Mouse (Mus musculus) heart, embryonic 16.5 days (tissue): ENCODE results near the gene Sgsm3. TPM values are rescaled to one million over a fixed set of nuclear protein-coding genes. Genes with fewer than 3 reads are reported as not detected.

ENCODE experiments used
- ATAC-seq: fragments of 200-750 bp; cut with Nextera tagmentation; replicated peaks from 2 replicates; pipeline ENCODE4 v1.8.0; 2017; ENCODE audit warnings: moderate number of reproducible peaks; ENCODE audit not compliant: insufficient read depth, low FRiP score; ENCODE audit errors: extremely low read depth
- H3K27ac ChIP-seq: fragments of 300-500 bp; sonication (generic); 2 replicates; pipeline ENCODE4 v1.5.1; 2014; ENCODE audit warnings: mild to moderate bottlenecking, low read length, control low read depth, moderate library complexity
- H3K27me3 ChIP-seq: fragments of 300-500 bp; sonication (generic); 2 replicates; pipeline ENCODE4 v1.6.1; 2014; ENCODE audit warnings: low read length, mixed read lengths; ENCODE audit not compliant: control insufficient read depth, insufficient read depth
- H3K36me3 ChIP-seq: fragments of 300-500 bp; sonication (generic); 2 replicates; pipeline ENCODE4 v1.6.1; 2014; ENCODE audit not compliant: control insufficient read depth, insufficient read depth
- H3K4me1 ChIP-seq: fragments of 300-500 bp; sonication (generic); 2 replicates; pipeline ENCODE4 v1.6.1; 2014; ENCODE audit warnings: low read length, mixed read lengths; ENCODE audit not compliant: control insufficient read depth, insufficient read depth
- H3K4me2 ChIP-seq: fragments of 300-500 bp; sonication (generic); 2 replicates; pipeline ENCODE4 v1.6.1; 2014; ENCODE audit warnings: low read depth, mild to moderate bottlenecking, control low read depth, low read length
- H3K4me3 ChIP-seq: fragments of 300-500 bp; sonication (generic); 2 replicates; pipeline ENCODE4 v1.5.1; 2014; ENCODE audit warnings: mild to moderate bottlenecking, control low read depth, low read length
- H3K9ac ChIP-seq: fragments of 300-500 bp; sonication (generic); 2 replicates; pipeline ENCODE4 v1.6.1; 2014; ENCODE audit warnings: low read length, control low read depth
- H3K9me3 ChIP-seq: fragments of 300-500 bp; sonication (generic); replicated peaks from 2 replicates; pipeline ENCODE4 v1.6.1; 2016; ENCODE audit warnings: low read length; ENCODE audit not compliant: control insufficient read depth
- WGBS: fragments of 180-500 bp; shearing (Covaris S2); extraction: QIAGEN DNeasy Blood & Tissue Kit; methylation state at CpG from one replicate; pipeline ENCODE4 v1.1.7; 2014; 5-methylcytosine and 5-hydroxymethylcytosine counted together
- polyA plus RNA-seq: library from polyadenylated mRNA; unstranded; fragments of >200 nt; fragmentation: Nextera tagmentation; extraction: Ambion mirVana; gene quantifications from 2 replicates; pipeline ENCODE4 v1.2.1, GENCODE M21; 2015

The Sgsm3 gene
- polyA plus RNA-seq, 1 experiment from 2014 or later: 15.8 TPM

GRCm38 (mm10) chr15:81010114-81010513, 32.5 kb downstream of the Sgsm3 start:
- no peaks in the 10 kb centered on the region for H3K4me1 ChIP-seq
- no peak for ATAC-seq
- H3K27me3 ChIP-seq: no peaks in the 10 kb centered on the region
- H3K9me3 ChIP-seq: no peaks in the 10 kb centered on the region
- H3K27ac ChIP-seq: no peak overlapping the region
- H3K9ac ChIP-seq: no peak overlapping the region
- H3K4me3 ChIP-seq: no peak overlapping the region
- 77% methylated on average over 7 of the region's 7 CpGs for WGBS
- H3K4me2 ChIP-seq: no peak overlapping the region
- peaks cover 34% of the 10 kb centered on the region for H3K36me3 ChIP-seq

GRCm38 (mm10) chr15:81011523-81011922, 34.0 kb downstream of the Sgsm3 start:
- H3K27me3 ChIP-seq: no peaks in the 10 kb centered on the region
- no peak overlapping the region for H3K27ac ChIP-seq
- no peaks in the 10 kb centered on the region for H3K4me1 ChIP-seq
- H3K4me2 ChIP-seq: no peak overlapping the region
- peaks cover 42% of the 10 kb centered on the region for H3K36me3 ChIP-seq
- no peak overlapping the region for H3K9ac ChIP-seq
- H3K4me3 ChIP-seq: no peak overlapping the region
- 68% methylated on average over 3 of the region's 3 CpGs for WGBS
- no peaks in the 10 kb centered on the region for H3K9me3 ChIP-seq
- no peak for ATAC-seq

GRCm38 (mm10) chr15:81012359-81012758, 34.8 kb downstream of the Sgsm3 start:
- Histone ChIP-seq H3K36me3 (peaks cover 43% of the 10 kb centered on the region), H3K4me3 (no peak overlapping the region), H3K4me1 (no peaks in the 10 kb centered on the region), H3K27me3 (no peaks in the 10 kb centered on the region), H3K9ac (no peak overlapping the region), H3K4me2 (no peak overlapping the region), H3K9me3 (no peaks in the 10 kb centered on the region), H3K27ac (no peak overlapping the region)
- ATAC-seq: no peak
- 83% methylated on average over 4 of the region's 4 CpGs for WGBS

GRCm38 (mm10) chr15:81013186-81013585, 35.6 kb downstream of the Sgsm3 start:
- ATAC-seq: no peak
- no peak overlapping the region for H3K4me3 ChIP-seq
- H3K27ac ChIP-seq: no peak overlapping the region
- WGBS: 85% methylated on average over 7 of the region's 7 CpGs
- H3K9me3 ChIP-seq: no peaks in the 10 kb centered on the region
- no peak overlapping the region for H3K4me2 ChIP-seq
- H3K4me1 ChIP-seq: no peaks in the 10 kb centered on the region
- no peaks in the 10 kb centered on the region for H3K27me3 ChIP-seq
- peaks cover 51% of the 10 kb centered on the region for H3K36me3 ChIP-seq
- H3K9ac ChIP-seq: no peak overlapping the region

- Histone ChIP-seq H3K9me3 (no peaks in the 10 kb centered on the region), H3K27ac (no peak overlapping the region), H3K4me2 (no peak overlapping the region), H3K4me3 (no peak overlapping the region), H3K36me3 (peaks cover 52% of the 10 kb centered on the region), H3K9ac (no peak overlapping the region), H3K4me1 (no peaks in the 10 kb centered on the region), H3K27me3 (no peaks in the 10 kb centered on the region)
- 75% methylated on average over 5 of the region's 5 CpGs for WGBS
- no peak for ATAC-seq
These were observed 37.6 kb downstream of the Sgsm3 start for GRCm38 (mm10) chr15:81015068-81015744.

GRCm38 (mm10) chr15:81016488-81016887, 38.9 kb downstream of the Sgsm3 start:
- 85% methylated on average over 10 of the region's 10 CpGs for WGBS

GRCm38 (mm10) chr15:81017308-81017707, 39.7 kb downstream of the Sgsm3 start:
- H3K36me3 ChIP-seq: peaks cover 45% of the 10 kb centered on the region
- 86% methylated on average over 7 of the region's 7 CpGs for WGBS
- no peaks in the 10 kb centered on the region for H3K27me3 ChIP-seq
- no peak overlapping the region for H3K4me2 ChIP-seq
- H3K4me3 ChIP-seq: no peak overlapping the region
- no peak for ATAC-seq
- H3K4me1 ChIP-seq: no peaks in the 10 kb centered on the region
- no peak overlapping the region for H3K27ac ChIP-seq
- H3K9me3 ChIP-seq: no peaks in the 10 kb centered on the region
- H3K9ac ChIP-seq: no peak overlapping the region

More at GRCm38 (mm10) chr15:81016488-81016887, 38.9 kb downstream of the Sgsm3 start:
- no peaks in the 10 kb centered on the region for H3K4me1 ChIP-seq
- ATAC-seq: no peak
- H3K4me2 ChIP-seq: no peak overlapping the region
- H3K27me3 ChIP-seq: no peaks in the 10 kb centered on the region
- H3K4me3 ChIP-seq: no peak overlapping the region
- H3K27ac ChIP-seq: no peak overlapping the region
- peaks cover 46% of the 10 kb centered on the region for H3K36me3 ChIP-seq
- H3K9ac ChIP-seq: no peak overlapping the region
- H3K9me3 ChIP-seq: no peaks in the 10 kb centered on the region

GRCm38 (mm10) chr15:81021377-81021776, 43.8 kb downstream of the Sgsm3 start:
- WGBS: 66% methylated on average over 6 of the region's 6 CpGs
- no peak overlapping the region for H3K27ac ChIP-seq
- no peak for ATAC-seq
- no peak overlapping the region for H3K4me2 ChIP-seq
- no peaks in the 10 kb centered on the region for H3K9me3 ChIP-seq
- H3K4me1 ChIP-seq: no peaks in the 10 kb centered on the region
- H3K27me3 ChIP-seq: no peaks in the 10 kb centered on the region
- H3K36me3 ChIP-seq: peaks cover 21% of the 10 kb centered on the region
- no peak overlapping the region for H3K9ac ChIP-seq
- H3K4me3 ChIP-seq: no peak overlapping the region

- H3K27ac ChIP-seq: no peak overlapping the region
- H3K4me3 ChIP-seq: no peak overlapping the region
- no peaks in the 10 kb centered on the region for H3K27me3 ChIP-seq
- H3K4me1 ChIP-seq: peaks cover 7% of the 10 kb centered on the region
- no peak for ATAC-seq
- H3K9ac ChIP-seq: no peak overlapping the region
- H3K36me3 ChIP-seq: peaks cover 18% of the 10 kb centered on the region
- no peak overlapping the region for H3K4me2 ChIP-seq
- WGBS: 89% methylated on average over 7 of the region's 7 CpGs
- H3K9me3 ChIP-seq: no peaks in the 10 kb centered on the region
These were observed 44.9 kb downstream of the Sgsm3 start for GRCm38 (mm10) chr15:81022437-81022836.
